Mouse (Mus musculus) urinary bladder, postnatal 14 days (tissue): ENCODE results near the gene Vmn1r24.
"Not testable (repeated sequence)": the region's sequence is repeated elsewhere in the genome, so short reads cannot be mapped to it uniquely, and the experiment has no call there.

Source experiments
- DNase-seq: peaks from one replicate; pipeline ENCODE4 v3.0.0; 2021; ENCODE audit warnings: low spot score

Gene Vmn1r24

DNA sequence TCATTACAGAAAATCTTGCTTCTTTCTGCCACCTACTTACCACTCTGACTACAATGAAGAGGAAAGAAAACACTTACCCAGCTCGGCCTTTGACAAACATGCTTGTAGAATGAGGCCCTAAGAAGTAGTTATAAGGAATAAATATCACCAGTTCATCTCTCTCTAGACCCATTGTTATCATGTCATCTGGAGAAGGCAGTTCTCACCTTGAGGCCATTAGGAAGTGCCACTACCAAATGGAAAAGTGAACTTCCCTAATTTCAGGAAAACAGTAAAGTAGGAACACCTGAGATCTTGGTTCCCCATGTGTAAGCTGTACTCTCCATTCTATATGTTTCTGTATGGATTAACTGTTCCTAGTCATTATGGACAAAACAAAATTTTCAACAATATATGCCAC, at the start of gene Vmn1r24:
Gene Vmn1r24 (minus strand): TSS at position 101 of the 400 bp plus-strand sequence.
- not testable (repeated sequence) for DNase-seq

DNA sequence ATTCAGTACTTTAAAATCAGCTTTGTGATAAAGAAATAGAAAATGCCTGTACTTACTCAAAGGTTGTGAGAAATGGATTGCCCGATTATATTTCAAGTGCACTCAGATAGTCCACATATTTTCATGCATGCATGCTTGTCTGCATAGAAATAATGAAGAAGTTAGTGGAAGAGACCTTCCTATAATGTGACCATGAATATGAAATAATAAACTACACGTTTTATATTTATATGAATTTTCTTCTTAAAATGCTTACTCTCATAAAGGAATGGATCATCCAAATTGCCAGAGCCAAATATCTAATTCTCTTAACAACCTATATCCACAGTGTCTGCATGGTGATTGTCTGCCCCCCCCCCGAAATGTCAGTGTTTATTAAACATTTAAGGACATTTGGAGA, 19.4 kb upstream of the Vmn1r24 start, which contains the start of gene Vmn1r25:
Gene Vmn1r25 (minus strand): TSS at position 101 of the 400 bp plus-strand sequence.
- DNase-seq: no peak

DNA sequence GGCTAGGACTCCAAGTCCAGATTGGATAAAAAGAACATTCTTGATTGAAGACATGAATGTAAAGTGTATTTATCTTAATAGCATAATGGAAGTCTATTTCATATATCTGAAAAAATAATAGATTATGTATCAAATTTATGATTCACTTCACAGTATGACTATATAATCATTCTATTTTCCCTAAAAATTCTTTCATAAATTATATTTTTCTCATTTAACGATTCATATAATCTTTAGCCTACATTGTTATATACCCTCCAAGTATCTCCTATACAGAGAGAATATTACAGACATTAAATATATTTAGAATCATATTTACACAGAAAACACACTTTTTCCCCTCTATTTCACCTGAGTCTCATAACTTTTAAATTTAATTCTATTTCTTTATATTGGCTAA, 34.6 kb downstream of the Vmn1r24 start, which contains the start of gene Vmn1r23:
Gene Vmn1r23 (minus strand): TSS at position 101 of the 400 bp plus-strand sequence.
- no peak for DNase-seq

DNA sequence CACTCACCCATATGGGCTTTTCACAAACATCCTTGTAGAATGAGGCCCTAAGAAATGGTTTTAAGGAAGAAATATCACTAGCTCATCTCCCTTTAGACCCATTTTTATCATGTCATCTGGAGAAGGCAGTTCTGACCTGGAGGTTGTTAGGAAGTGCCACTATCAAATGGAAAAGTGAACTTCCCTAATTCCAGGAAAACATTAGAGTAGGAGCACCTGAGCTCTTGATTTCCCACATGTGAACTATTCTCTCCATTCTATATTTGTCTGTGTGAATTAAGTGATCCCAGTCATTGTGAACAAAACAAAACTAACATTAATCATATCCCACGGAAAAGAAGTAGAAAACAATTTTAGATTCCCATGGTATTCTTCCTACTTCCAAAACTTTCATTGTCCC, 53.4 kb downstream of the Vmn1r24 start, which contains the start of gene Vmn1r22:
Gene Vmn1r22 (minus strand): TSS at position 101 of the 400 bp plus-strand sequence.
- DNase-seq: no peak
